Comparison of ENCODE assay signal across 8 mouse cellular contexts in the genomic region with DNA sequence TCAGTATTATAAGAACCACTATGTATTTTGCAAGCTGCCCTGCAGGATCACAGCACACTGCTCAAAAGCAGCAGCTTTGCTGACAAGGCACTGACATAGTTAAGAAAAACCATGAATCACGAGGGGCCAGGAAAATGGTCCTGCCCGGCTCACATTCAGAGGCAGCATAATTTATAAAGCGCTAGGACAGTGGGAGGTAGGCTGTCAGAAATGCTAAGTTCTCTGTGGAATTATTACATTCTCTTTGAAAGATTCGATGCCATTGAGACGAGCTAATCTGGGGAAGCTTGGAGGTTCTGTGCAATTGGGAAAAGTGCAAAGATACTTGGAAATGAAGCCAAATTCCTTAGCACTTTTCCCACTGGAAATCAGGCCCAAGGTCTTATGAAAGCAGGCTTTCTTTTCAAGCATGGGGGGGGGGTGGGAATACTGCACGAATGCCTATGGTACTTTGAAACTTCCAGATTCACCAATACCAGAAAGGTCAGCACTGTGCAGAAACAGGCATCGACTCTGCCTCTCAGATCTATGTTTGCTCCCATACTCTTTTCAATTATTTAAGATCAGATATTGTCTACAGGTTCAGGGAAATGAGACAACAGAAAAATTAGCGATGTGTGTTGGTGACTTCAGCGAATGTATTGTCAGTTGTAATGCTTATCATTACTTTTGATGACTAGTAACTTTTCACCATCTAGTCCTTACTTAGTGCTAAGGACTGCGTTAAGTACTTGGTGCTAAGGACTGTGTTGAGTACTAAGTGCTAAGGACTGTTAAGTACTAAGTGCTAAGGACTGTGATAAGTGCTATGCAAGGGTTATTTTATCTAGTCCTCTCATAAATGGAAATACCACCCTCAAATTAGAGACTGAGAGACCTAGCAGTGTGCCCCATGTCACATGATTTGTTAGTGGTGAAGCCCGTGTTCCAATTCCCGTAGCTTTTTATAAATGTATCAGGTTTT. TPM values are rescaled to one million over a fixed set of nuclear protein-coding genes. Genes with fewer than 3 reads are reported as not detected.
A peak's percentile ranks its signal among the peaks of the same experiment; 100 is the strongest.
DNase-seq lines count a peak whose midpoint lies in the region; ATAC-seq lines count a peak whose summit lies in the region.

No protein-coding gene starts in this region.

- H3K4me3 ChIP-seq in midbrain, embryonic 11.5 days (ENCODE audit: low read depth, low read length), result no peak overlapping the region
- no peak overlapping the region for H3K4me3 ChIP-seq in midbrain, embryonic 10.5 days
- no peak overlapping the region for H3K4me3 ChIP-seq in stomach, embryonic 15.5 days (replicated peaks)

- H3K27me3 ChIP-seq in midbrain, embryonic 11.5 days (ENCODE audit: control insufficient read depth, insufficient read depth, low read length), result no peaks in the 10 kb centered on the region
- H3K27me3 ChIP-seq in midbrain, embryonic 10.5 days (ENCODE audit: low read depth, poor library complexity, severe bottlenecking), result no peaks in the 10 kb centered on the region
- H3K27me3 ChIP-seq in stomach, embryonic 15.5 days (replicated peaks), result no peaks in the 10 kb centered on the region

- no peak overlapping the region for H3K27ac ChIP-seq in midbrain, embryonic 11.5 days (ENCODE audit: low read depth, low read length)
- no peak overlapping the region for H3K27ac ChIP-seq in midbrain, embryonic 10.5 days (replicated peaks)
- H3K27ac ChIP-seq in stomach, embryonic 15.5 days, result 0 out of 2 replicates have a peak overlapping the region, but pooled peaks have one; percentile 13

- H3K4me2 ChIP-seq in midbrain, embryonic 11.5 days, result no peak overlapping the region
- no peak overlapping the region for H3K4me2 ChIP-seq in stomach, embryonic 15.5 days

- no peaks in the 10 kb centered on the region for H3K36me3 ChIP-seq in midbrain, embryonic 11.5 days (ENCODE audit: control insufficient read depth, insufficient read depth, low read length)
- H3K36me3 ChIP-seq in midbrain, embryonic 10.5 days, result no peaks in the 10 kb centered on the region
- H3K36me3 ChIP-seq in stomach, embryonic 15.5 days, result no peaks in the 10 kb centered on the region

- H3K9me3 ChIP-seq in midbrain, embryonic 11.5 days (ENCODE audit: control insufficient read depth, low read length), result no peaks in the 10 kb centered on the region
- H3K9me3 ChIP-seq in midbrain, embryonic 10.5 days (replicated peaks), result no peaks in the 10 kb centered on the region
- H3K9me3 ChIP-seq in stomach, embryonic 15.5 days, result no peaks in the 10 kb centered on the region

- peak; percentile 40 for DNase-seq in adrenal gland, postnatal 10 days
- DNase-seq in adrenal gland, postnatal 25 days, result no peak
- no peak for DNase-seq in midbrain, embryonic 11.5 days (ENCODE audit: low spot score, missing footprints)
- DNase-seq in midbrain, embryonic 10.5 days (ENCODE audit: low spot score), result no peak
- no peak for DNase-seq in layer of hippocampus, adult 18-20 months (ENCODE audit: low spot score in 2 of 2)
- no peak for DNase-seq in lung, postnatal 10 days

- H3K9ac ChIP-seq in midbrain, embryonic 11.5 days (ENCODE audit: low read length), result no peak overlapping the region
- no peak overlapping the region for H3K9ac ChIP-seq in stomach, embryonic 15.5 days

- peak; percentile 49; the same call in 1 of the 2 replicates for ATAC-seq in midbrain, embryonic 11.5 days (ENCODE audit: low FRiP score)
- peak; percentile 13 for ATAC-seq in inflammation-experienced regulatory T-cells, adult 6 months
- peak; percentile 68; the same call in 1 of the 2 replicates for ATAC-seq in stomach, embryonic 15.5 days (ENCODE audit: insufficient read depth, low FRiP score, low read depth)

- H3K4me1 ChIP-seq in midbrain, embryonic 11.5 days (ENCODE audit: control insufficient read depth, insufficient read depth, low read length), result peaks cover 4% of the 10 kb centered on the region; the same call in 1 of the 2 replicates
- peaks cover 4% of the 10 kb centered on the region for H3K4me1 ChIP-seq in midbrain, embryonic 10.5 days
- H3K4me1 ChIP-seq in stomach, embryonic 15.5 days, result no peaks in the 10 kb centered on the region

- 70% methylated on average over 12 of the region's 12 CpGs for WGBS in midbrain, embryonic 11.5 days
- 80% methylated on average over 12 of the region's 12 CpGs for WGBS in midbrain, embryonic 10.5 days
- 53% methylated on average over 12 of the region's 12 CpGs for WGBS in stomach, embryonic 15.5 days

RNA-seq across cellular contexts. Expression of a gene that starts 28.4 kb away (rescaled TPM):
- total RNA-seq in adrenal gland, postnatal 10 days (2021), result 10 to 100 TPM; 34.4 to 41.0 TPM
- total RNA-seq in adrenal gland, postnatal 25 days (2021), result 25.4 and 30.5 TPM in 2 replicates
- polyA plus RNA-seq in midbrain, embryonic 11.5 days (2014; fragmentation: Nextera tagmentation; extraction: Ambion mirVana), result 164 and 167 TPM in 2 replicates
- 148 and 159 TPM in 2 replicates for polyA plus RNA-seq in midbrain, embryonic 10.5 days (2016; fragmentation: Nextera tagmentation; extraction: Ambion mirVana)
- 100 to 1,000 TPM in 2 of 3 experiments, 10 to 100 TPM in 1; 27.3 to 231 (median 181) TPM for polyA plus RNA-seq in inflammation-experienced regulatory T-cells, adult 6 months (2017; shearing (Covaris generic))
- 114 and 121 TPM in 2 replicates for polyA plus RNA-seq in stomach, embryonic 15.5 days (2015; fragmentation: Nextera tagmentation; extraction: Ambion mirVana)
- 100 to 1,000 TPM; 117 to 135 TPM for total RNA-seq in layer of hippocampus, adult 18-20 months (2021)

Comparison
In these comparisons a context has a peak if more than half of its experiments do, and no peak if none do; other contexts are left out.
1. ATAC-seq: peak in every context shown above with its lines; median percentile 68 in stomach, embryonic 15.5 days; 49 in midbrain, embryonic 11.5 days; 13 in inflammation-experienced regulatory T-cells, adult 6 months.